Mouse (Mus musculus) left cerebral cortex, postnatal 10 days (tissue): ENCODE results near the gene Cpeb2. TPM values are rescaled to one million over a fixed set of nuclear protein-coding genes. Genes with fewer than 3 reads are reported as not detected.

ENCODE experiments used
- DNase-seq, 2 experiments: peaks; one replicate each; pipeline ENCODE4 v3.0.0; 2021 to 2022; ENCODE audit warnings: low spot score in 2 of 2, mixed read lengths in 1 of 2; ENCODE audit errors: extremely low spot score in 1 of 2
- intact Hi-C: fragments of 180-260 bp; cut with DNase I; formaldehyde crosslinking; loops from one replicate; pipeline ENCODE4 v1.15.1; 2025
- total RNA-seq, 2 experiments: library from RNA; stranded (reverse); gene quantifications; 2 replicates each; pipeline ENCODE4 v1.2.3; 2021

Cpeb2 gene
- total RNA-seq, 2 experiments from 2014 or later, result 61.9 to 66.7 TPM

- DNase-seq, result no peak
- intact Hi-C loops, result no loop called here
These were observed 64.5 kb downstream of the Cpeb2 start for GRCm38 (mm10) chr5:43297459-43297858.

- intact Hi-C loops, result no loop called here
- no peak for DNase-seq
These were observed 66.0 kb downstream of the Cpeb2 start for GRCm38 (mm10) chr5:43298975-43299374.

- DNase-seq, result no peak
- intact Hi-C loops, result no loop called here
These were observed 67.1 kb downstream of the Cpeb2 start for GRCm38 (mm10) chr5:43300076-43300475.

GRCm38 (mm10) chr5:43300979-43301378 lies 68.0 kb downstream of the Cpeb2 start:
- intact Hi-C loops, result no loop called here

GRCm38 (mm10) chr5:43303504-43303903 lies 70.5 kb downstream of the Cpeb2 start:
- intact Hi-C loops, result no loop called here
- DNase-seq, result no peak

More at GRCm38 (mm10) chr5:43300979-43301378, 68.0 kb downstream of the Cpeb2 start:
- no peak for DNase-seq

- DNase-seq, result no peak
- intact Hi-C loops, result no loop called here
These were observed 72.5 kb downstream of the Cpeb2 start for GRCm38 (mm10) chr5:43305449-43305848.

GRCm38 (mm10) chr5:43309961-43310360 lies 77.0 kb downstream of the Cpeb2 start:
- no peak for DNase-seq
- intact Hi-C loops, result no loop called here

GRCm38 (mm10) chr5:43324311-43324862 lies 91.4 kb downstream of the Cpeb2 start:
- no peak for DNase-seq
- intact Hi-C loops, result no loop called here

- intact Hi-C loops, result no loop called here
- no peak for DNase-seq
These were observed 92.6 kb downstream of the Cpeb2 start for GRCm38 (mm10) chr5:43325561-43325960.

GRCm38 (mm10) chr5:43328579-43328978 lies 95.6 kb downstream of the Cpeb2 start:
- DNase-seq, result peak; percentile 31 to 66
- intact Hi-C loops, result no loop called here

GRCm38 (mm10) chr5:43330260-43330659 lies 97.3 kb downstream of the Cpeb2 start:
- intact Hi-C loops, result no loop called here
- DNase-seq, result no peak

- intact Hi-C loops, result no loop called here
- DNase-seq, result no peak
These were observed 101.5 kb downstream of the Cpeb2 start for GRCm38 (mm10) chr5:43334469-43334868.

GRCm38 (mm10) chr5:43337212-43337611 lies 104.2 kb downstream of the Cpeb2 start:
- intact Hi-C loops, result no loop called here
- DNase-seq, result no peak

GRCm38 (mm10) chr5:43338771-43339475 lies 106.0 kb downstream of the Cpeb2 start:
- DNase-seq, result no peak
- intact Hi-C loops, result no loop called here
